8 mouse cellular contexts compared by ENCODE assay signal in genomic region chr1:86358229-86358905, GRCm38 (mm10). TPM values are rescaled to one million over a fixed set of nuclear protein-coding genes. Genes with fewer than 3 reads are reported as not detected.
DNase-seq lines count a peak whose midpoint lies in the region; ATAC-seq and TF ChIP-seq lines count a peak whose summit lies in the region.

No protein-coding gene starts in this region.

- H3K4me3 ChIP-seq in heart, embryonic 14.5 days (ENCODE audit: control insufficient read depth in 1 of 2, insufficient read depth in 1 of 2, low read depth in 1 of 2, low read length in 2 of 2) = peak overlapping the region; percentile 84 to 93
- peak overlapping the region; percentile 97 for H3K4me3 ChIP-seq in bone marrow, adult 2 months (replicated peaks; ENCODE audit: control insufficient read depth, low read depth, low read length)
- peak overlapping the region; percentile 93 for H3K4me3 ChIP-seq in hindbrain, embryonic 10.5 days
- peak overlapping the region; percentile 91 for H3K4me3 ChIP-seq in midbrain, embryonic 12.5 days

- under 1% methylated on average over 35 of the region's 41 CpGs for WGBS in heart, embryonic 14.5 days
- WGBS in bone marrow, adult 2 months = under 1% methylated on average over 41 of the region's 41 CpGs
- under 1% methylated on average over 41 of the region's 41 CpGs for WGBS in hindbrain, embryonic 10.5 days
- under 1% methylated on average over 38 of the region's 41 CpGs for WGBS in midbrain, embryonic 12.5 days

- peaks cover 4 to 18% of the 10 kb centered on the region in 2 experiments; a peak in 3 of 4 replicates for H3K4me1 ChIP-seq in heart, embryonic 14.5 days (ENCODE audit: control insufficient read depth in 2 of 2, insufficient read depth in 2 of 2, low read length in 2 of 2)
- peaks cover 4% of the 10 kb centered on the region; the same call in 1 of the 2 replicates for H3K4me1 ChIP-seq in bone marrow, adult 2 months (ENCODE audit: control insufficient read depth, insufficient read depth, low read length)
- peaks cover 25% of the 10 kb centered on the region for H3K4me1 ChIP-seq in hindbrain, embryonic 10.5 days (replicated peaks)
- H3K4me1 ChIP-seq in midbrain, embryonic 12.5 days = peaks cover 22% of the 10 kb centered on the region

- peak overlapping the region; percentile 93 for H3K4me2 ChIP-seq in heart, embryonic 14.5 days (ENCODE audit: low read length)
- peak overlapping the region; percentile 90 for H3K4me2 ChIP-seq in midbrain, embryonic 12.5 days (replicated peaks)

- no peak for TF ChIP-seq POLR2A in bone marrow, adult 2 months (IDR thresholded peaks at IDR 0.05; ENCODE audit: borderline replicate concordance, control insufficient read depth, low read depth, low read length)

- H3K27me3 ChIP-seq in heart, embryonic 14.5 days (ENCODE audit: control insufficient read depth, insufficient read depth, low read length) = no peaks in the 10 kb centered on the region
- H3K27me3 ChIP-seq in hindbrain, embryonic 10.5 days (ENCODE audit: insufficient read depth, poor library complexity, severe bottlenecking) = no peaks in the 10 kb centered on the region
- H3K27me3 ChIP-seq in midbrain, embryonic 12.5 days = no peaks in the 10 kb centered on the region

- no peaks in the 10 kb centered on the region for H3K9me3 ChIP-seq in heart, embryonic 14.5 days (ENCODE audit: control insufficient read depth, low read length)
- H3K9me3 ChIP-seq in hindbrain, embryonic 10.5 days = no peaks in the 10 kb centered on the region
- no peaks in the 10 kb centered on the region for H3K9me3 ChIP-seq in midbrain, embryonic 12.5 days

- intact Hi-C loops in heart, postnatal 25 days (cut with DNase I) = no loop called here
- intact Hi-C loops in left cerebral cortex, postnatal 10 days (cut with DNase I) = loop anchor here (5.0 kb wide), 1 partner anchor 266 kb away; no protein-coding TSS in a partner anchor

- no peak for ATAC-seq in heart, embryonic 14.5 days (ENCODE audit: insufficient number of reproducible peaks, insufficient read depth, low FRiP score, low read depth)
- ATAC-seq in midbrain, embryonic 12.5 days (ENCODE audit: low FRiP score, low read depth) = no peak
- no peak for ATAC-seq in activated CD4-positive, CD25-positive, alpha-beta regulatory T cell, adult 4 months

- no peak for DNase-seq in heart, postnatal 25 days (ENCODE audit: low spot score)
- DNase-seq in hindbrain, embryonic 10.5 days (ENCODE audit: low spot score) = no peak
- no peak for DNase-seq in thymus, adult 18-20 months
- no peak for DNase-seq in left cerebral cortex, postnatal 10 days (ENCODE audit: extremely low spot score in 1 of 2, low spot score in 2 of 2)

- H3K9ac ChIP-seq in heart, embryonic 14.5 days (ENCODE audit: low read length) = peak overlapping the region; percentile 86
- peak overlapping the region; percentile 92 for H3K9ac ChIP-seq in midbrain, embryonic 12.5 days (replicated peaks)

- H3K36me3 ChIP-seq in heart, embryonic 14.5 days (ENCODE audit: control insufficient read depth, insufficient read depth, low read length) = peaks cover 44% of the 10 kb centered on the region
- peaks cover 47% of the 10 kb centered on the region for H3K36me3 ChIP-seq in hindbrain, embryonic 10.5 days
- H3K36me3 ChIP-seq in midbrain, embryonic 12.5 days = peaks cover 39% of the 10 kb centered on the region

- TF ChIP-seq CTCF in bone marrow, adult 2 months (IDR thresholded peaks at IDR 0.05; ENCODE audit: control insufficient read depth, insufficient read depth, low read length) = no peak

- peak overlapping the region; percentile 97 to 99 for H3K27ac ChIP-seq in heart, embryonic 14.5 days (replicated peaks in 1 of 2; ENCODE audit: control insufficient read depth in 1 of 2, insufficient read depth in 1 of 2, low read depth in 2 of 2, low read length in 2 of 2)
- H3K27ac ChIP-seq in bone marrow, adult 2 months (ENCODE audit: control insufficient read depth, insufficient read depth, low read depth, low read length, poor library complexity) = peak overlapping the region; percentile 94
- peak overlapping the region; percentile 96 for H3K27ac ChIP-seq in hindbrain, embryonic 10.5 days
- H3K27ac ChIP-seq in midbrain, embryonic 12.5 days (replicated peaks) = peak overlapping the region; percentile 98

RNA-seq across cellular contexts. Expression of gene Ncl, which starts 0.8 kb away (rescaled TPM):
- polyA plus RNA-seq in heart, embryonic 14.5 days (2014; fragmentation: Nextera tagmentation; extraction: Ambion mirVana) = 177 and 193 TPM in 2 replicates
- total RNA-seq in heart, postnatal 25 days (2021) = 100 to 1,000 TPM; 102 to 113 TPM
- polyA plus RNA-seq in bone marrow, adult 2 months (2011; ENCODE audit: insufficient read depth, insufficient read length, low replicate concordance, missing spikeins) = 330 and 503 TPM in 2 replicates
- 270 and 478 TPM in 2 replicates for polyA plus RNA-seq in hindbrain, embryonic 10.5 days (2016; fragmentation: Nextera tagmentation; extraction: Ambion mirVana)
- polyA plus RNA-seq in midbrain, embryonic 12.5 days (2016; fragmentation: Nextera tagmentation; extraction: Ambion mirVana) = 345 and 383 TPM in 2 replicates
- 100 to 1,000 TPM; 177 to 184 TPM for total RNA-seq in left cerebral cortex, postnatal 10 days (2021)
- polyA plus RNA-seq in activated CD4-positive, CD25-positive, alpha-beta regulatory T cell, adult 4 months (2017; shearing (Covaris generic)) = 100 to 1,000 TPM; 383 to 392 TPM

RNA-seq across cellular contexts. Expression of gene B3gnt7, which starts 55.7 kb away (rescaled TPM):
- polyA plus RNA-seq in heart, embryonic 14.5 days (2014; fragmentation: Nextera tagmentation; extraction: Ambion mirVana) = 2.4 and 3.5 TPM in 2 replicates
- total RNA-seq in heart, postnatal 25 days (2021) = under 1 TPM; 0.21 to 0.28 TPM
- polyA plus RNA-seq in bone marrow, adult 2 months (2011; ENCODE audit: insufficient read depth, insufficient read length, low replicate concordance, missing spikeins) = 0.63 and 2.4 TPM in 2 replicates
- 3.4 and 4.0 TPM in 2 replicates for polyA plus RNA-seq in hindbrain, embryonic 10.5 days (2016; fragmentation: Nextera tagmentation; extraction: Ambion mirVana)
- polyA plus RNA-seq in midbrain, embryonic 12.5 days (2016; fragmentation: Nextera tagmentation; extraction: Ambion mirVana) = 2.3 and 2.4 TPM in 2 replicates
- total RNA-seq in left cerebral cortex, postnatal 10 days (2021) = 1 to 10 TPM; 2.4 to 3.1 TPM
- under 1 TPM in 1 of 2 experiments, not detected in 1; 0.18 TPM for polyA plus RNA-seq in activated CD4-positive, CD25-positive, alpha-beta regulatory T cell, adult 4 months (2017; shearing (Covaris generic))
